26 mouse cellular contexts compared by ENCODE assay signal in genomic region chr5:88840080-88840798, GRCm38 (mm10).
"Had no signal": no experiment of that assay in that cellular context is flagged by ENCODE, and none has a peak within 500 bp of the region (broad histone marks: within the 10 kb centered on the region; RNA-seq: fewer than 3 reads in every experiment).

No protein-coding gene starts in this region.

- ATAC-seq: hindbrain, embryonic 16.5 days; inflammation-experienced regulatory T-cells, adult 6 months; intestine, embryonic 15.5 days had no signal

- H3K27me3 ChIP-seq: heart, embryonic 12.5 days; intestine, embryonic 15.5 days; kidney, embryonic 15.5 days; limb, embryonic 12.5 days; liver, embryonic 13.5 days; liver, embryonic 15.5 days had no signal

- H3K4me1 ChIP-seq: heart, embryonic 10.5 days; heart, embryonic 12.5 days; intestine, embryonic 15.5 days; kidney, embryonic 15.5 days; limb, embryonic 10.5 days; limb, embryonic 12.5 days; liver, embryonic 13.5 days had no signal

- H3K27ac ChIP-seq: heart, embryonic 10.5 days; hindbrain, embryonic 14.5 days; intestine, embryonic 15.5 days; kidney, embryonic 15.5 days; kidney, postnatal 0 days; layer of hippocampus, adult 2 months; left cerebral cortex, adult 2 months; limb, embryonic 10.5 days; limb, embryonic 12.5 days; liver, embryonic 13.5 days; liver, embryonic 15.5 days had no signal

- H3K9me3 ChIP-seq: heart, embryonic 10.5 days; heart, embryonic 12.5 days; intestine, embryonic 15.5 days; kidney, embryonic 15.5 days; limb, embryonic 10.5 days; limb, embryonic 12.5 days; liver, embryonic 13.5 days; liver, embryonic 15.5 days had no signal

- H3K9ac ChIP-seq: heart, embryonic 12.5 days; hindbrain, embryonic 14.5 days; intestine, embryonic 15.5 days; kidney, embryonic 15.5 days; limb, embryonic 12.5 days; liver, embryonic 13.5 days; liver, embryonic 15.5 days had no signal

- DNase-seq: gastrocnemius, postnatal 14 days; gastrocnemius, postnatal 36 days; heart, adult 18-20 months; heart, postnatal 10 days; heart, postnatal 4 days; kidney, adult 11 months; kidney, adult 2 months; kidney, adult 9 months; kidney, postnatal 14 days; kidney, postnatal 4 days; liver; liver, embryonic 13.5 days had no signal

- H3K36me3 ChIP-seq: heart, embryonic 10.5 days; heart, embryonic 12.5 days; intestine, embryonic 15.5 days; kidney, embryonic 15.5 days; limb, embryonic 10.5 days; limb, embryonic 12.5 days; liver, embryonic 13.5 days; liver, embryonic 15.5 days had no signal

- H3K4me2 ChIP-seq: heart, embryonic 12.5 days; hindbrain, embryonic 14.5 days; intestine, embryonic 15.5 days; kidney, embryonic 15.5 days; limb, embryonic 12.5 days; liver, embryonic 11.5 days; liver, embryonic 13.5 days; liver, embryonic 15.5 days had no signal

- H3K4me3 ChIP-seq: heart, embryonic 10.5 days; heart, embryonic 12.5 days; intestine, embryonic 15.5 days; kidney, embryonic 15.5 days; layer of hippocampus, adult 2 months; left cerebral cortex, adult 2 months; limb, embryonic 10.5 days; limb, embryonic 12.5 days; liver, embryonic 13.5 days; liver, embryonic 15.5 days had no signal
